Mouse (Mus musculus) G1E-ER4 (cell line): ENCODE measurements at regions not wholly inside any gene's neighbourhood (a gene's known extent, or its start where the extent isn't known, plus 50 kb on each side); places are given as distances from the start of the nearest gene placed in this dataset.

Experiments used
- GATA1 ChIP-seq: IDR thresholded peaks from one replicate; pipeline ENCODE4 v1.8.0; 2012; ENCODE audit warnings: low read length, inconsistent platforms

- TF ChIP-seq GATA1: no peak
Observed at GRCm38 (mm10) chr5:75472484-75472883, 102.2 kb upstream of the Kit start.

GRCm38 (mm10) chr5:75475414-75475813 is 99.3 kb upstream of the Kit start:
- TF ChIP-seq GATA1: no peak

GRCm38 (mm10) chr5:75478499-75478898 is 96.2 kb upstream of the Kit start:
- no peak for TF ChIP-seq GATA1

- TF ChIP-seq GATA1: no peak
Observed at GRCm38 (mm10) chr5:75479149-75479548, 95.6 kb upstream of the Kit start.

DNA sequence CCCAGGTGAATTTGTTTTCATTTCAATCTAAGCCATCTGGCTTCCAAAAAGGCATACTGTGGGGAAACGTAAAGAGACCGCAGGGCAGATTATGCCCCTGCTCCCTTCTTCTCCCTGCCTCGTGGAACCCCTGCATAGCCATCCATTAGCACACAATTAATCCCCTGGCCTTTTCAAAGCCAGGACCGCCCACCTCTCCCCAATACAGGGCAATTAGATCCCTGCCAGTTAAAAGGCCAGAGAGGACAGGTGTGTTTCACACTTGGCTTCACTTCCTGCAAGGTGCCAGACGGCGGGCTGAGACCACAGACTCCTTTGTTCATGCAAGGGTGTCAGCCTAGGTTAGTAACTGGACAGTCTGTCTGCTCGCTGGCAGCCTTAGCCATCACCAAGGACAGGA is 93.1 kb upstream of the Kit start:
- TF ChIP-seq GATA1: no peak

DNA sequence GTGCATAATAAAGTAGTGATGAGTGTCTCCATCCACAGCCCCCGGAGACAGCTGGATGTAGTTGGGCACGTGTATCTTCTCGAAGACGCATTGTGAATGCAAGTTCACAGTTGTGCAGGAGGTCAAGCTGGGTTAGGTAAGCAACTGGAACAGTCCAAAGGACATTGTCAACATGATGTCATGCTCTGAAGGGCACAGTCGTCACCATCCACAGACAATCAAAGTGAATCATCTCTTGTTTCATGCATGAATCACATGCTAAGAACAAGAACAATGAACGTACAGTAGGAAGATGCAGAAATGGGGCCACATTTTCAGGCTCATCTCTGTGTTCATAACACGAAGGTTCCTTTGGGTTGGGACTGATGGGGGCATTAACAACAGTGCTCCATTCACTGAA is 90.4 kb upstream of the Kit start:
- TF ChIP-seq GATA1: no peak

- TF ChIP-seq GATA1: no peak
Observed at GRCm38 (mm10) chr5:75490806-75491205, 83.9 kb upstream of the Kit start.

- TF ChIP-seq GATA1: no peak
Observed at GRCm38 (mm10) chr5:75494143-75494542, 80.6 kb upstream of the Kit start.

GRCm38 (mm10) chr5:75499053-75499452 is 75.7 kb upstream of the Kit start:
- TF ChIP-seq GATA1: no peak

- TF ChIP-seq GATA1: no peak
Observed at GRCm38 (mm10) chr5:75499695-75500094, 75.0 kb upstream of the Kit start.

- no peak for TF ChIP-seq GATA1
Observed at GRCm38 (mm10) chr5:75500654-75501416, 73.9 kb upstream of the Kit start.

DNA sequence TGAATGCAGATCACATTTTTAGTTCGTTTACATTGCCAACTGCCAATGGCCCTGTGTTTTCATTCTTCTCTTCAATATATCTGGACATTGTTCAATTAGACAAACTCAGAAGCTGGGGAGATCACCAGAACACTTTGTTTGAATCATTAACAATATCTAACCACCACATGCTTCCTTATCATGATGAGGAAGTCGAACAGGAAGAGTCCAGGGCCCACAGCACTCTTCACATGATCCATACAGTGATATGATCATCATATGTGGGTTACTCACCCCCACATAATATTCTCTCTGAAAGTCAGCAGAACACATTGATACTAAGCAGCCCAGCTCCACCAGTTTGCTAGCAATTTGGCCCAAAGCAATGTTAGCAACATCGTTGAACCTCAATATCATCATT is 71.0 kb upstream of the Kit start:
- TF ChIP-seq GATA1: peak; percentile 50

DNA sequence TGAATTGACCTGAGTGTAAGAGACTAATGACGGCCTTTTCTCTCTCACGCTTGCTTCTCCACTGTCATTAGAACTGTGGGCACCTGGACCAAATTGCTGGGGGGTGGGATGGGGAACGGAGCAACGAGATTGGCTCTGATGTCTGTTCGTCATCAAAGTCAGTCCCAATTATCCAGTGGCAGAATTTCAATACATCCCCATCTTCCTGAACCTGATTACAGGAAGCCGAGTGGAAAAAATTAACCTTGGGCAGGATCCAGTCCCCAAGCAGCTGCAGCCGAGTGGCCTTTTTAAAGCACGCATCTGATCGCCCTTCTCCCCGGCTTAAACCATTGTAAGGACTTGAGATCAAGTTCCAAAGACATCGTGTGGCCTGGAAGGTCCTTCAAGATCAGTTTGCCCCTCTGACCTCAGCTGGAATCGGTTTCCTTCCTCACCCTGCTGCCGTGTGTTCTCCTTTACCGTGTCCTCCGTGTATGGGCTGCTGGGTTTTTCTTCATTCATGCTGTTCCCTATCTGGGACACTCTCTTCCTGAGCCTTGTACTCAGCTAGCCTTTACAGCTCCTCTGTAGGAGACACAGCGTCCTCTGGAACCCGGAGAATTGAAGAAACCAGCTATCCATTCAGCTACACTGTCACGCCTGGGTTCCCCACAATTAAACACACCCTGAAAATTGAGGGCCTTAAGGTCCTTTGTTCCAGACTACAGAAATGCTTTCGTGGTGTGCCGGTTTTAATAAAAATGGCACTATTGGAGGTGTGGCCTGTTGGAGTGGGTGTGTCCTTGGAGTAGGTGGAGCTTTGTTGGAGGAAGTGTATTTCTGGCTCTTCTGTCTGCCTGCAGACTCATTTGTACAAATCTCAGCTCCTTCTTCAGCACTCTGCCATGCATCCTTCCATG is 61.9 kb upstream of the Kit start:
- no peak for TF ChIP-seq GATA1

- TF ChIP-seq GATA1: no peak
Observed at GRCm38 (mm10) chr5:75518213-75518612, 56.5 kb upstream of the Kit start.

- no peak for TF ChIP-seq GATA1
Observed at GRCm38 (mm10) chr5:75523041-75523678, 51.6 kb upstream of the Kit start.
